Mouse (Mus musculus): ENCODE results near the gene Gm6526. TPM values are rescaled to one million over a fixed set of nuclear protein-coding genes. Genes with fewer than 3 reads are reported as not detected.
"Not testable (repeated sequence)": the region's sequence is repeated elsewhere in the genome, so short reads cannot be mapped to it uniquely, and the experiment has no call there.

Gene Gm6526
- total RNA-seq (2014; fragmentation: Nextera tagmentation) (0.60 and 2.7 TPM in 2 replicates), total RNA-seq (2017) (0.35 and 0.66 TPM in 2 replicates), polyA plus RNA-seq (2012) (not detected in 2 replicates)

DNA sequence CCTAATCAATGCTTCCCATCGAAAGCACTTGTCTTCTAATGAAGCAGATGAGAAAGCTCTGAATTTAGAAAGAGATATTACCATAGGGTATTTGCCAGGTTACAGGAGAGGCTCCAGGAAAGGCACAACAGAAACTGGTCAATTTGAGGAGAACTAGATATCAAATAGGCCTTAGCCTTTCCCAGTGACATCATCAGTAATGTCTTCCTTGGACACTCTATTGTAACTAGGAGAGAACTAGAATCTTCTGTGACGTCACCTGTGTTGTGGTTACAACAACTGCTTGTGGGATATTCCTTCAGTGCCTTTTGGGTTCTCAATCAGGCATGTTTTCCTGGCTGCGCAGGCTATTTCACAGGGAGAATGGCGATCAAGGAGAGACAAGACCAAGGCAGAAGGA, at the start of gene Gm6526:
Gene Gm6526, plus strand, starts transcription at position 301 of the 400 bp plus-strand sequence.
- not testable (repeated sequence) for H3K4me3 ChIP-seq (ENCODE audit: low read depth, low read length); H3K27me3 ChIP-seq (ENCODE audit: insufficient read depth, low read length); H3K4me1 ChIP-seq (ENCODE audit: insufficient read depth, low read depth, low read length); DNase-seq (ENCODE audit: low spot score); H3K36me3 ChIP-seq (replicated peaks); ATAC-seq (ENCODE audit: extremely low read depth, insufficient number of reproducible peaks, low FRiP score, poor library complexity, severe bottlenecking); H3K9me3 ChIP-seq (replicated peaks)

DNA sequence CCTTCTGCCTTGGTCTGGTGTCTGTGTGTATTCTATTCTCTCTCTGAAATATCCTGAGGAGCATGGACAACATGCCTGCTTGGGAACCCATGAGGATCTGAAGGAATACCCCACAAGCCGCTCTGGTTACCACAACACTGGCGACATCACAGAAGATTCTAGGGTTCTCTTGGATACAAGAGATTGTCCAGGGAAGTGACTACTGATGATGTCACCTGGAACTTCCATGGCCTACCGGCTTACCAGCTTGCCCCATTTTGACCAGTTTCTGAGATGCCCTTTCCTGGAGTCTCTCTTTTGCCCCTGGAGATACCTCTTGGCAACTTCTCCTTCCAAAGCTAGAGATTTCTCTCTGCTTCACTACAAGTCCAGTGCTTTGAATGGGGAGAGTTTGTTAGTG, 20.3 kb upstream of the Gm6526 start, which contains the start of gene Gm16506:
Gene Gm16506, minus strand, starts transcription at position 101 of the 400 bp plus-strand sequence.
- not testable (repeated sequence) for H3K4me3 ChIP-seq (ENCODE audit: low read depth, low read length); H3K4me1 ChIP-seq (ENCODE audit: insufficient read depth, low read depth, low read length); H3K9me3 ChIP-seq (replicated peaks); H3K27me3 ChIP-seq (ENCODE audit: insufficient read depth, low read length); H3K36me3 ChIP-seq (replicated peaks); ATAC-seq (ENCODE audit: extremely low read depth, insufficient number of reproducible peaks, low FRiP score, poor library complexity, severe bottlenecking); DNase-seq (ENCODE audit: low spot score)

DNA sequence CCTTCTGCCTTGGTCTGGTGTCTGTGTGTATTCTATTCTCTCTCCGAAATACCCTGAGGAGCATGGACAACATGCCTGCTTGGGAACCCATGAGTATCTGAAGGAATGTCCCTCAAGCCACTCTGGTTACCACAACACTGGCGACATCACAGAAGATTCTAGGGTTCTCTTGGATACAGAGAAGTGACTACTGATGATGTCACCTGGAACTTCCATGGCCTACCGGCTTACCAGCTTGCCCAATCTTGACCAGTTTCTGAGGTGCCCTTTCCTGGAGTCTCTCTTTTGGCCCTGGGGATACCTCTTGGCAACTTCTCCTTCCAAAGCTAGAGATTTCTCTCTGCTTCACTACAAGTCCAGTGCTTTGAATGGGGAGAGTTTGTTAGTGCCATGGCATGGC, 37.0 kb downstream of the Gm6526 start, which contains the start of gene Gm8180:
Gene Gm8180, minus strand, starts transcription at position 101 of the 400 bp plus-strand sequence.
- H3K36me3 ChIP-seq (replicated peaks); H3K4me1 ChIP-seq (ENCODE audit: insufficient read depth, low read depth, low read length); DNase-seq (ENCODE audit: low spot score); ATAC-seq (ENCODE audit: extremely low read depth, insufficient number of reproducible peaks, low FRiP score, poor library complexity, severe bottlenecking); H3K4me3 ChIP-seq (ENCODE audit: low read depth, low read length); H3K27me3 ChIP-seq (ENCODE audit: insufficient read depth, low read length); H3K9me3 ChIP-seq (replicated peaks): not testable (repeated sequence)

DNA sequence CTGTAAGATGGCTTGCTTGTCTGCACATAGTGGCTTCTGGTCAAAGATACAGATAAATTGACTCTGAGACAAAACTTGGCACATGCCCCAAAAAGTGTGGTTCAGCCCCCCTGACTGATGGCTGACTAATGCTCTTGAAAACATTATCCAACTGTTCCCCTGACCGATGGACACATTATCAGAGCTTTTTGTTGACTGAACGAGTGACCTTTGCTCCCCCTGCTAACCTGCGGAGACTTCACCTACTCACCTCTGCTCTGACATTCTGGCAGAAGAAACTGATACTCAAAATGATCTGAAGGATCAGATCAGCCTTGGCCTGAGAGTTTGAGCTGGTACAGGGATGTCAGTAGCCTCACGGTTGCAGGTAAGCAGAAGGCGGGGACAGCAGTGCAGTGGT, 46.1 kb downstream of the Gm6526 start:
- DNase-seq (ENCODE audit: low spot score); H3K27me3 ChIP-seq (ENCODE audit: insufficient read depth, low read length); ATAC-seq (ENCODE audit: extremely low read depth, insufficient number of reproducible peaks, low FRiP score, poor library complexity, severe bottlenecking); H3K4me1 ChIP-seq (ENCODE audit: insufficient read depth, low read depth, low read length); H3K36me3 ChIP-seq (replicated peaks); H3K4me3 ChIP-seq (ENCODE audit: low read depth, low read length): not testable (repeated sequence)
- H3K9me3 ChIP-seq (replicated peaks), result peaks cover 11% of the 10 kb centered on the region

DNA sequence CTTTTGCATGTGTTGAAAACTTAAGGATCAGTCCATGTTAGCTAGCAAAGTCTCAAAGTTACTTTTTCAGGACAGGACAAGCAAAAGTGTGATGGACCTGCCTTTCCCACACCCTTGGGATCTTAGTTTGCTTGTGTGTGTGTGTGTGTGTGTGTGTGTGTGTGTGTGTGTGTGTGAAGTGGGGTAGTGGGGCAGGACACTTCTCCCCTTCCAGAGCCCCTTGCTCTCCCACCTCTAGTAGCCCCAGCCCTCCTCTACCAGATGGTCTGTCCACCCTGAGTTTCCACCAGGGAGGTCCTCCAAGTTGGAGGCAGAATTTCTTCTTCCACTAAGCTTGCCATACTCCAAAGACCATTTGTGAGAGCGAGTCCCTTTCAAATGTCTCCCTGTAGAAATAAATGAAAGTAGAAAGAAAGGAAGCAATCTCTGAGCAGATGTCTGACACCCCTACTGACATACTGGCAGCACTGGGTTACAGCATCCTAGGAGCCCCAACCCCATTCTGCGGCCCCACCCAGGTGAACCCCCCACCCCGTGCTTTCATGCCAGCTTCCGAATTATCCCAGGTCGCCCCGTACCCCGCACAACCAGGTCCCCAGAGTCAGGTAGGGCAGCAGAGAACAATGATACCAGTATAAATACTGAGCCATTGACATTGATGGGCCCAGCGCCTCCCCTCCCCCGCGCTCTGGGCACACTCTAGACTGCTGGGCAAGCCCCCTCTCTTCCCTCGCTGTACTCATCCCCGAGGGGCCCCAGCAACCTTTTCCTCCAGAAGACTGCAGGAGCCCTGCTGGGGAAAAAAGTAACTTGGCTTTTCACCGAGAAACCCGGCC, 48.6 kb downstream of the Gm6526 start:
- Histone ChIP-seq H3K4me3 (ENCODE audit: low read depth, low read length) (no peak overlapping the region), H3K9me3 (replicated peaks) (peaks cover 11% of the 10 kb centered on the region), H3K36me3 (replicated peaks) (no peaks in the 10 kb centered on the region), H3K27me3 (ENCODE audit: insufficient read depth, low read length) (no peaks in the 10 kb centered on the region), H3K4me1 (ENCODE audit: insufficient read depth, low read depth, low read length) (no peaks in the 10 kb centered on the region)
- DNase-seq (ENCODE audit: low spot score), result no peak
- no peak for ATAC-seq (ENCODE audit: extremely low read depth, insufficient number of reproducible peaks, low FRiP score, poor library complexity, severe bottlenecking)
- TF ChIP-seq TAL1 (conservative IDR thresholded peaks at IDR 0.05; ENCODE audit: low read depth, low read length), result no peak
- TF ChIP-seq GATA2 (IDR thresholded peaks at IDR 0.05; ENCODE audit: borderline replicate concordance, low read depth, low read length), result no peak
- TF ChIP-seq POLR2AphosphoS5 (IDR thresholded peaks at IDR 0.05; ENCODE audit: insufficient replicate concordance, low read depth, low read length), result no peak
- no peak for TF ChIP-seq CTCF (IDR thresholded peaks at IDR 0.05; ENCODE audit: low read depth, low read length)
- TF ChIP-seq GATA1 (IDR thresholded peaks at IDR 0.05; ENCODE audit: borderline replicate concordance, low read length), result no peak

DNA sequence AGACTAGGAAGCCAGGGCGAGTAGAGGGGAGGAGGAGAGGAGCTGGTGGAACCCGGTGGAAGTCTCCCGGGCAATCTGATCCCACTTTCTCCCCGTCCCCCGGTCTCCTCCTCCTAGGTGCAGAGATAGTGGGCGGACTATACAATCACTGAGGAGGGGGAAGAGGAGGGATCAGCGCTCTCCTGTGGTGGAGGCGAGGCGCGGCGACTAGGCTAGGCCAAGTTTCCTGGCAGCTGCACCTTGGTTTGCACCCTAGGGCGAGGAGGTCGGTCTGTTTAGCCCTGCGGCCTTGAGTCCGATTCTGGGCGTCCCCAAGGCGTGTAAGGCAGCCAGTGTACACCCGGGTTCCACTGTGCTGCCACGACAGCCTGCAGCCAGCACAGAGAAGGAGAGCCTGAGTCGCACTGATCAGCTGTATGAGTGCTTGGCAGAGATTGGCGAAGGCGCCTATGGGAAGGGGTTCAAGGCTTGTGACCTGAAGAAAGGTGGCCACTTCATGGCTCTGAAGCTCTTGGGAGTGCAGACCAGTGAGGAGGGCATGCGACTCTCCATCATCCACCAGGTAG, 49.3 kb downstream of the Gm6526 start:
- H3K4me3 ChIP-seq (ENCODE audit: low read depth, low read length); H3K36me3 ChIP-seq (replicated peaks); H3K27me3 ChIP-seq (ENCODE audit: insufficient read depth, low read length); H3K4me1 ChIP-seq (ENCODE audit: insufficient read depth, low read depth, low read length); DNase-seq (ENCODE audit: low spot score); ATAC-seq (ENCODE audit: extremely low read depth, insufficient number of reproducible peaks, low FRiP score, poor library complexity, severe bottlenecking): not testable (repeated sequence)
- peaks cover 11% of the 10 kb centered on the region for H3K9me3 ChIP-seq (replicated peaks)

DNA sequence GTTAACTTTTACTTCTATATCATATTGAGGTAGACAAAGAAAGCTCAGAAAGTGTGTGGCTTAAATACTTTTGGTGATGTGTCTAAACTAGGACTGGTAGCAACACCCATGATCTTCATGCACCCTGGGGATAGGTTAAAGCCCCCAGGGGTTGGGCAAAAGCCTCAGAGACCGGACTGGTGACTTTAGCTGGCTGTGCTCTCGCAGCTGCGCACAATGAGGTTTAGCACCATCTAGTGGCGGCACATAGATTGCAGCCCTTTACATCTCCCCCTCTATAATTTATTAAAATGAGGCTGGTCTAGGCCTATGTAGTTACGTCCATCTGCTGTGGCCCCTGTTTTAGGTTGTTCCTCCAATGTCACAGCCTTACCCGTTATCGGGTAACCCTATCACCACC, 56.8 kb downstream of the Gm6526 start:
- ATAC-seq (ENCODE audit: extremely low read depth, insufficient number of reproducible peaks, low FRiP score, poor library complexity, severe bottlenecking); DNase-seq (ENCODE audit: low spot score); H3K4me1 ChIP-seq (ENCODE audit: insufficient read depth, low read depth, low read length); H3K9me3 ChIP-seq (replicated peaks); H3K36me3 ChIP-seq (replicated peaks); H3K4me3 ChIP-seq (ENCODE audit: low read depth, low read length); H3K27me3 ChIP-seq (ENCODE audit: insufficient read depth, low read length): not testable (repeated sequence)

Other genes starting within 250 kb of the Gm6526 start
- gene Gm5799, start 204.3 kb upstream of the Gm6526 start, total RNA-seq (2014; fragmentation: Nextera tagmentation), result 0.58 TPM in 1 of 2 replicates, not detected in the other
- gene Gm5799, start 204.3 kb upstream of the Gm6526 start, total RNA-seq (2017), result not detected in 2 replicates
- not detected in 2 replicates for gene Gm5799, start 204.3 kb upstream of the Gm6526 start, polyA plus RNA-seq (2012)
- gene Gm17654, start 168.7 kb upstream of the Gm6526 start, total RNA-seq (2014; fragmentation: Nextera tagmentation), result not detected in 2 replicates
- not detected in 2 replicates for gene Gm17654, start 168.7 kb upstream of the Gm6526 start, total RNA-seq (2017)
- gene Gm17654, start 168.7 kb upstream of the Gm6526 start, polyA plus RNA-seq (2012), result not detected in 2 replicates
- gene Gm10375, start 139.9 kb upstream of the Gm6526 start, total RNA-seq (2014; fragmentation: Nextera tagmentation), result not detected in 2 replicates
- gene Gm10375, start 139.9 kb upstream of the Gm6526 start, total RNA-seq (2017), result not detected in 2 replicates
- not detected in 2 replicates for gene Gm10375, start 139.9 kb upstream of the Gm6526 start, polyA plus RNA-seq (2012)
- gene Gm8165, start 70.7 kb upstream of the Gm6526 start, total RNA-seq (2014; fragmentation: Nextera tagmentation), result not detected in 2 replicates
- not detected in 2 replicates for gene Gm8165, start 70.7 kb upstream of the Gm6526 start, total RNA-seq (2017)
- gene Gm8165, start 70.7 kb upstream of the Gm6526 start, polyA plus RNA-seq (2012), result not detected in 2 replicates
- 1.6 and 3.4 TPM in 2 replicates for gene Gm7324, start 50.0 kb upstream of the Gm6526 start, total RNA-seq (2014; fragmentation: Nextera tagmentation)
- gene Gm7324, start 50.0 kb upstream of the Gm6526 start, total RNA-seq (2017), result 6.0 and 12.6 TPM in 2 replicates
- gene Gm7324, start 50.0 kb upstream of the Gm6526 start, polyA plus RNA-seq (2012), result 0.18 and 0.60 TPM in 2 replicates
- not detected in 2 replicates for gene Gm16506, start 20.4 kb upstream of the Gm6526 start, total RNA-seq (2014; fragmentation: Nextera tagmentation)
- 0.11 TPM in 1 of 2 replicates, not detected in the other for gene Gm16506, start 20.4 kb upstream of the Gm6526 start, total RNA-seq (2017)
- gene Gm16506, start 20.4 kb upstream of the Gm6526 start, polyA plus RNA-seq (2012), result not detected in 2 replicates
- not detected in 2 replicates for gene Gm8180, start 36.9 kb downstream of the Gm6526 start, total RNA-seq (2014; fragmentation: Nextera tagmentation)
- gene Gm8180, start 36.9 kb downstream of the Gm6526 start, total RNA-seq (2017), result not detected in 2 replicates
- gene Gm8180, start 36.9 kb downstream of the Gm6526 start, polyA plus RNA-seq (2012), result not detected in 2 replicates
- not detected in 2 replicates for gene Ear1, start 127.7 kb downstream of the Gm6526 start, total RNA-seq (2014; fragmentation: Nextera tagmentation)
- 0.44 TPM in 1 of 2 replicates, not detected in the other for gene Ear1, start 127.7 kb downstream of the Gm6526 start, total RNA-seq (2017)
- gene Ear1, start 127.7 kb downstream of the Gm6526 start, polyA plus RNA-seq (2012), result not detected in 2 replicates
- not detected in 2 replicates for gene Ear10, start 175.7 kb downstream of the Gm6526 start, total RNA-seq (2014; fragmentation: Nextera tagmentation)
- not detected in 2 replicates for gene Ear10, start 175.7 kb downstream of the Gm6526 start, total RNA-seq (2017)
- gene Ear10, start 175.7 kb downstream of the Gm6526 start, polyA plus RNA-seq (2012), result not detected in 2 replicates
- not detected in 2 replicates for gene Gm8113, start 177.5 kb downstream of the Gm6526 start, total RNA-seq (2014; fragmentation: Nextera tagmentation)
- gene Gm8113, start 177.5 kb downstream of the Gm6526 start, total RNA-seq (2017), result 0.05 and 0.06 TPM in 2 replicates
- gene Gm8113, start 177.5 kb downstream of the Gm6526 start, polyA plus RNA-seq (2012), result not detected in 2 replicates
- gene Ang5, start 209.2 kb downstream of the Gm6526 start, total RNA-seq (2014; fragmentation: Nextera tagmentation), result not detected in 2 replicates
- gene Ang5, start 209.2 kb downstream of the Gm6526 start, total RNA-seq (2017), result 0.41 TPM in 1 of 2 replicates, not detected in the other
- not detected in 2 replicates for gene Ang5, start 209.2 kb downstream of the Gm6526 start, polyA plus RNA-seq (2012)